Mouse (Mus musculus) urinary bladder, adult 2 months (tissue): ENCODE data around the gene Ube2d1. TPM values are rescaled to one million over a fixed set of nuclear protein-coding genes. Genes with fewer than 3 reads are reported as not detected.

Experiments used
- DNase-seq: peaks from one replicate; pipeline ENCODE4 v3.0.0; 2022; ENCODE audit warnings: low spot score
- polyA plus RNA-seq: library from polyadenylated mRNA; depleted of rRNA; stranded (reverse); fragments of >200 nt; gene quantifications from 2 replicates; pipeline ENCODE4 v1.2.3, GENCODE M21; 2012

The Ube2d1 gene
- polyA plus RNA-seq, 1 experiment, result 103 TPM

DNA sequence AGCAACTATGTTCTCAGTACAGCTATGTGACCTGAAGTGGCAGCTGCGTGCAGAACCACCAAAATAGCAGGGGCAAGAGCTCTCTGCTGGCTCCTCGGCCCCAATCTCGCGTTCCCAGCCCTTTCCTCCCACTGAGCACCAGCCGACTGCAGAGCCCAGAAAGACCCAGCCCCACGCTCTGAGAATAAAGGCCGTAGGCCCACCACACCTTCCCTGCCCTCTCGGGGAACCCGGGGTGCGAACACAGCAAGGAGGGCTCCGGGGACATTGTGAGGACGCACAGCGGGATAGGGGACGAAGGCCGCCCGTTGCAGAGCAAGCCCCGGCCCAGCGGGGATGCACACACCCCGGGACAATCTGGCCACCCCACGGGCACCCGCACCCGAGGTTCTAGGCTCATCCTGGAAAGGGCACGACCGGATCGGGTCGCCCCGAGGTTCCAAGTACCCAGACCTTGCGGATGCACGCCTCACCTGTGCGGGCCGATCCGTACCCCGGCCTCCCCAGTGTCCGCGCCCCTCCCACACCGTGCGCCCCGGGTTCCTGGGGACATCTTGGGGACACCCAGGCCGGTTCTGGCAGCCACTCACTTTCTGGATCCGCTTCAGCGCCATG, 444 bp downstream of the Ube2d1 start:
- no peak for DNase-seq

- DNase-seq, result no peak
These were observed 941 bp downstream of the Ube2d1 start for GRCm38 (mm10) chr10:71284131-71284510.

GRCm38 (mm10) chr10:71273008-71273739, 11.9 kb downstream of the Ube2d1 start:
- no peak for DNase-seq

GRCm38 (mm10) chr10:71267973-71268372, 17.1 kb downstream of the Ube2d1 start:
- no peak for DNase-seq

DNA sequence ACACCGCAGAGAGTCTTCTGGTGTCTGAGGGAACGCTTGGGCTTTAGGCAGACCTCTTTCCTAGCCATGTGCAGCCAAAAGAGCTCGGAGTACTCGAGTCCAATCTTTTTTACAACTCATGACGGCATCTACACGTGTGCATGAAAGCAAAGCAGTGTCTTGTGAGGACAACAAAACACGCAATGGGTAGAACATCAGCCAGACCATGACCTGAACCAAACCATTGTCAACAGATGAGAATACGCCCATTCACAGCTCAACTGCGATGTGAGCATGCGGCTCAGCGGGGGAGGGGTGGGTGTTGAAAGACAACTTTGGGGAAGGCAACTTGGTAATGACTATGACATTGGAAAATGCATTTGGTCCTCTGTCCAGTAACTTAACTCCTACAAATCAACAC, 17.6 kb downstream of the Ube2d1 start:
- DNase-seq, result no peak

DNA sequence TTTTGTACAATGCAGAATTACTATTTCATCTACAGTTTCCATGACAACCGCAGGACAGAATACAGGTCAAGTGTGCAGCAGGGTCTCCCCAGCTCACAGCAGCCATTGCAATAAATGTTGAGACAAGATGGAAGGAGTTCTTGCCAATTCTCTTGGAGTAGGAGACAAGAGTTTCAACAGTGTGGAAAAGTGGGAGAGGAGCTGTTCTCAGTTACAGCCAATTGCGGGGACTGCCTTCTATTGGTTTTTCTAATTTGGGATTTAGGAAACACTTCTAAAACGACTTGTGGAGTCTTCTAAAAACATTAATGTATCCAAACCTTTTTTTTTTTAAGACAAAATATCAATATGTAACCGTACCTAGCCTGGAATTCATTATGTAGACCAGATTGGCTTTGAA, 20.0 kb downstream of the Ube2d1 start:
- DNase-seq, result no peak

DNA sequence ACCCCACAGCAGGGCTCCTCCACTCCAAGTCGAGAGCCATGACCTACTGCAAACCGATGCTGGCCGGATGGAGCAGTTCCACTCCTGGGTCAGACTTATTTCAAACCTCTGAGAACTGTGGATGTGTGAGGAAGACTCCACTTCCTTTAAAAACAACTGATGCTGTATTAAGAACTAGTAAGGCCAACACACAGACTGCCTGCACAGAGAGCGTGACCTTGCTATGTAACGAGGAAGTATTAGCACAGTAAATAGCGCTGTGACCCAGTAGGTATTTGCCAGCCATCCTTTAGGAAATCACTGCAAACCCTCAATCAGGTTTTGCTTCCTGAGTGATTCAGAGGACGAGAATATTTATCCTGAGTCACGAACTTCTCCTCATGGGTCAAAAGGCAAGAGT, 23.4 kb downstream of the Ube2d1 start:
- DNase-seq, result no peak

- no peak for DNase-seq
These were observed 26.1 kb downstream of the Ube2d1 start for GRCm38 (mm10) chr10:71258943-71259342.

DNA sequence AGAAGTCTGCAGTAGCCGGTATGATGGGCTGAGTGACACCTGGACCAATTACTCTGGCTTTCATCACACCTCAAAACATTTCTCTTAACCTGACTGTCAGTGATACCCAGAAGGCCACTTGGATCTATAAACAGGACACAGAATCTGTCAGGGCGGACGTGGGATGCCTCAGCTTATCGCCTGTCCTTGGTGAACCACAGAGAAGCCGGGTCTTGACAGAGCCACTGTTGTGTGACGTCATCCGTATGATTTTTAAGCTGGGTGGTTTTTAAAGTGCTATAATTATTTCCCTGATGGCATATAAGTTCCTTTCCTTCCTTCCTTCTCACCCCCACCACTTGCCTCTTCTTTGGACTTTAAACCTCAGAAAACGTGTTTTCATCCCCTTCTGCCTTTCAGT, 26.5 kb downstream of the Ube2d1 start:
- no peak for DNase-seq

- DNase-seq, result no peak
These were observed 31.9 kb downstream of the Ube2d1 start for GRCm38 (mm10) chr10:71253147-71253546.

GRCm38 (mm10) chr10:71252421-71252820, 32.6 kb downstream of the Ube2d1 start:
- DNase-seq, result no peak

DNA sequence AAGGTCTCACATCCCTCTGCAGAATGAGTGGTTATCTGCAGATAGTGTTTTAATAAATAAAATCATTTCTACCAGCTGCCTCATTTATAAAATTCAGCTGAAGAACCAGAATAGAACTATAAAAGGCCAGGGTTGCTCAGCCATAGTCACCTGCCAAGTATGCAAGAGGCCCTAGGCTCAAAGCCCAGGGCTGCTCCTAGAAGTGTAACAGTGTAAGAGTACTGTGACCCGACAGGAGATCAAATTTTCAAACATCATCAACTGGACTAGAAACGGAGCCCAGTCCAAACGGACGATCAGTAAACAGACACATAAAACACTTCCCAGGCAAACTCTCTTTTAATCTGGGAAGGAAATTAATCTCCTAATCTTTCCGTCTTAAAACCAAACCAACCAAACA, 33.2 kb downstream of the Ube2d1 start:
- DNase-seq, result no peak

GRCm38 (mm10) chr10:71251256-71251655, 33.8 kb downstream of the Ube2d1 start:
- no peak for DNase-seq

DNA sequence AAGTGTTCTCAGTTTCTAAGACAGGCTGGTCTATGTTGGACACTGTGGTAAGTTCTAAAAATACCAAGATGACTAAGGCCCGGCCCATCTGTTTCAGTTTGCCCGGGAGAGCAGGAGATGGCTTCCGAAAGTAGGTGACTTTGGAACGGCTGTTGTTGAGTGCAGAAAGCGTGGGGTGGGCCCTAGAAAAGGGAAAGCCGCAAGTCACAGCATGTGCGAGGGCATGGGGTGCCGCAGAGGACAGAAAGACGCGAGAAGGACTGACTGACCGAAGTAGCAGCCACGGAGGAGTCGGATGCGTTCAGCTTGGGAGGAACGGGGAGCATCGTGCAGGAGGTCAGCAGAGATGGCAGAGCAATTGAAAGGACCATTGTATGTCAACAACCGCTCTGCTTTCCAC, 34.6 kb downstream of the Ube2d1 start:
- DNase-seq, result no peak

DNA sequence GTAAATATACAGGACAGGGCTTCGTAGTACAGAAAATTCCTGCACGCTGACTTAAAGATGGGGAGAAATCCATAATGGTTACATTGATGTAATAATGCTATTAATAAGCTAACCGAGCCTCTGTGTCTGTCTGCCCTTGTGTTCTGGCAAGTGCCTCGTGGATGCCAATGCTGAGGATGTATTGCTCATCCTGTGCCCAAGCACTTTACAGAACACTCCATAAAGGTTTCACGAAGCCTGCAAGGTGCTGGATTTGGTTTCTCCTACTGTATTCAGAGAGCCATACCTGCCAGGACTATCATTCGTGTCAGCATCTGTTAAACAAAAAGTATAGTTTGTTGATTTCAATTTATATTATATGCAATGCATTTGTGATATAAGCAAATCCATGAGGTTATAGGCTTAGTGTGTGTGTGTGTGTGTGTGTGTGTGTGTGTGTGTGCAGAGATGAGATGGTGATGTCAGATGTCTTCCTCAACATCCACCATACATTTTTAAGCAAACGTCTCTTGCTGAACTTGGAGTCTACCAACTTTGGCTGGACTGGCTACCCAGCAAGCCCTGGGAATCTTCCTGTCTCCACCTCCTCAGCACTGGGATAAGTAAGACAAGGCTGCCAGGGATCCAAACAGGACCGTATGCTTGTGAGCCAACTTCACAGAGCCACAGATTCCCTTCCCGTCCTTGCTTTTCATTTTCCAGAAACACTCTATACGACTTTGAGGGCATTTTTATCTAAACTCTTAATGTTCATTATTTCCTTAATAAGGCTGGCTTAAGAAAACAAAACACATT, 35.8 kb downstream of the Ube2d1 start:
- no peak for DNase-seq

DNA sequence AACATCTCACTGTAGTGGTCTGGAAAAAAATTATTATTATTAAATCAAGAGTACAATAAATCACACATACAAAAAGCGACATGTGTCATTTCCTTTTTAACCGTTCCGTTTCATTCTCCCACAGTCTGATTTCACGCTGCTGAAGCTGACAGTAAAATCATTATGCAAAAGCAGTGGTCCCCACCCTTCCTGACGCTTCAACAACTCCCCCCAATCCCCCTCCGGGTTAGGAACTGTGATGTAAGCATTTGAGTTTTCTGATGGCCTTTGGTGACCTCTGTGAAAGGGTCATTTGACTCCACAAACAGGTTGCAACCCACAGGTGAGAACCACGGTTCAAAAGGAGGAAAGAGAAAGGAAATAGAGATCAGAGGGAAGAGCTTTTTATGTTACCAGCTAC, 38.1 kb downstream of the Ube2d1 start:
- DNase-seq, result no peak

DNA sequence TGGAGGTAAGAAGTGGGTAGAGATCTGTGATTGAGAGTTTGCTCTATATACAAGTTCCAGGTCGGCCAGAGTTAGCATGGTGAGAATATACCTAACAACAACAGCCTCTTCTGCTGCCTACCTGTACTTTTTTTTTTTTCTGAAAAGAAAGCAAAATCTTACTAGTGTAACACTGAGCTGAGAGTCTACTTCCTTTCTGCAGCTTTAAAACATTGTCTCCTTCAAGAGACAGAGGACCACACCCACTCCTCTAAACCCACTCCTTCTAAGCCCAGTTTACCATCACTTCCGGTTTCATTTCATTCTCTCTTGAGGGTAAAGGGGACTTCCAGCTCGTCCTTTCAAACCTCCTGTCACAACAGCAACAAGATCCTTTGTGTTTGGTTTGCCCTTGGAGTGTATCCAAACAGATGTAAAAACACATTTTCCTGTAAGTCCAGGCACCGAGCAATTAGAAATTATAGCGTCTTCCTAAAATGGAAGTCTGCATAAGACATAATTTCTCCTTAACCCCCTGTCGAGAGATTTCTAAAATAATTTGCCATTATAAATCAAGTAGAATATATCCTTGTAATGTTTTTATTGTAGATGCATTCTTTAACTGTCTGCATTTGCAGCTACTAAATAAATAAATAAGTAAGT, 45.5 kb downstream of the Ube2d1 start:
- DNase-seq, result no peak

DNA sequence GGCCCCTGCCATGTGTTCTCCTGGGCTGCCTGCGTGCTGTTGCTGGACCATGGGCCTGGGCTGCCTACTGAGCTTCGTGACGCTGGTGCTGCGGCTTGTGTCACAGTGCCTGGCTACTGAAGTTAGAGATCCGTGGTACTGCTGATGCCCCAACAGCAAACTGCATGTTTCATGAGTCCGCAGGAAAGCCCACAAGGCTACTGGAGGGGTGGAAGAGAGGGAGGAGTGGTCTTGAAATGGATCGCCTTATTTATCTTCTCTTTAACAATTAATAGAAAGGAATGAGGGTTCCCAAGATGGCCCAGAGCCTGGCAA, 46.9 kb downstream of the Ube2d1 start, which contains the start of gene Tfam:
Gene Tfam, minus strand, starts transcription at position 41 of the 315 bp plus-strand sequence.
- DNase-seq, result no peak

- peak; percentile 93 for DNase-seq
These were observed 47.4 kb downstream of the Ube2d1 start for GRCm38 (mm10) chr10:71237516-71238239.

- no peak for DNase-seq
These were observed 51.0 kb downstream of the Ube2d1 start for GRCm38 (mm10) chr10:71234071-71234470.

DNA sequence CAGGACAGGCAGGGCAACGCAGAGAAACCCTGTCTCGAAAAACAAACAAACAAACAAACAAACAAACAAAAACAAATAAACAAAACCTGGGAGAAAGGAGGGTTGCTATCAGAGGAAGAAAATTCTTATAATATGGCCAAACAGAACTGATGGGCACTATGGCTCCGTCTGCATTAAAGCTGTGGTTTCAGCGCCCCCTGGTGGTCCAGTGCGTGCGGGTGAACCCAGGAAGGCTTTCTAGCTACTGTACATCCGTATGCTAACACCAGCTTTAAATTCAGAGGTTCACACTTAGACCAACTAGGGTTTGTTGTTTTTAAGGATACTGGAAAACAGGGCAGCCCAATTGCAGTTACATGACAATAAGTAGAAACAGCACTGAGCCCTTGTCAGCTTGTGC, 59.2 kb downstream of the Ube2d1 start:
- peak; percentile 72 for DNase-seq

DNA sequence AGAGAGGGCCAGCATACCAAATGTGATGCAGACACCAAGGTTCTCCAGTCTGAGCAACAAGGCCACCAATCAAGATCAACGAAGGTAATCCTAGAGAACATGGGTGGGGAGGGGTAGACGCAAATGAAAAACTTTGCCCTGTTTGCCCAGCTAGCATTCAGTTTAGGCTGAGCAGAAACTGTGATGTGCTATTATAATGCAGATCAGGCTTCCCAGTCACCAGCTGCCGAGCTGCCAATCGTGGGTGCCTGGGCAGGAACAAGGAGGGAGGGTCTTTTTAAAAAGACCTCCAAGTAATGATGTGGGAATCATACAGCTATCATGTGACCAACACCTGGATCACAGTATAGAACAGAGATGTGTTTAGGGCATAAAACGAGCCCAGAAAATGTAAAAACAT, 62.0 kb downstream of the Ube2d1 start:
- no peak for DNase-seq
